Comparison of ENCODE assay signal across 17 mouse cellular contexts in the genomic region with DNA sequence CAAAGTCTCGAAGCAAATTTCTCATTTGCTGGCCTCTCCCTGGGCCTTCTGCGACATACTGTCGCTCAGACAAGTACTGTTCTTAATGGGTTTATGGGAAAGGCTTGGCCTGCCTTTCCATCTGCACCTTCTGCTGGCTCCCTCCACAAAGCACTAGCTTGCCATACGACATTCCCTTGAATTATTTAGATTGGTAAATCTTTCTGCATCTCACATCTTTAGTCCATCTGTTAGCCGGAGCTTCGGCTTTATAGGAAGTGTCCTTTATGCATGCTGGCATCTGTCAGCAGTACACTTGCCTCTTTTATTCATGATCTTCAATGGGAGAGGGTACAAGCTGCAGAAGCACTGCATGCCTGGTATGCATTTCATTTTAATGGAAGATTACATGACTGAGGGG.
DNase-seq lines count a peak whose midpoint lies in the region; ATAC-seq and TF ChIP-seq lines count a peak whose summit lies in the region.
"Had no signal": no experiment of that assay in that cellular context is flagged by ENCODE, and none has a peak within 500 bp of the region (broad histone marks: within the 10 kb centered on the region; RNA-seq: fewer than 3 reads in every experiment).

No protein-coding gene starts in this region.

- peak; percentile 90 for ATAC-seq in frontal cortex, adult (ENCODE audit: low TSS enrichment)
- 0 out of 2 replicates have a peak, but pooled peaks have one; percentile 41 for ATAC-seq in midbrain, postnatal 0 days (ENCODE audit: low FRiP score)
- no peak for ATAC-seq in activated CD4-positive, CD25-positive, alpha-beta regulatory T cell, adult 4 months

- H3K4me2 ChIP-seq in midbrain, postnatal 0 days (ENCODE audit: low read depth, low read length, poor library complexity, severe bottlenecking), result no peak overlapping the region
- H3K4me2 ChIP-seq: hindbrain, embryonic 15.5 days had no signal

- WGBS in midbrain, postnatal 0 days, result 59% methylated on average over 6 of the region's 6 CpGs

- H3K27me3 ChIP-seq in midbrain, postnatal 0 days (ENCODE audit: insufficient read depth, low read length), result no peaks in the 10 kb centered on the region
- H3K27me3 ChIP-seq: hindbrain, embryonic 15.5 days had no signal

- no peak overlapping the region for H3K9ac ChIP-seq in midbrain, postnatal 0 days (replicated peaks; ENCODE audit: low read length, poor library complexity, severe bottlenecking)
- H3K9ac ChIP-seq: hindbrain, embryonic 15.5 days had no signal

- no peaks in the 10 kb centered on the region for H3K4me1 ChIP-seq in midbrain, postnatal 0 days (ENCODE audit: insufficient read depth, low read length)
- H3K4me1 ChIP-seq: hindbrain, embryonic 15.5 days had no signal

- H3K27ac ChIP-seq in midbrain, postnatal 0 days (ENCODE audit: low read depth, low read length), result no peak overlapping the region
- H3K27ac ChIP-seq: heart, adult 2 months; hindbrain, embryonic 15.5 days had no signal

- DNase-seq in frontal cortex, adult 2 months (ENCODE audit: extremely low spot score in 1 of 2, low spot score in 1 of 2), result no peak
- peak; percentile 56 for DNase-seq in brain, adult 2 months (ENCODE audit: low read depth, low spot score)
- DNase-seq in layer of hippocampus, adult 8-10 months (ENCODE audit: low spot score in 2 of 2), result peak; percentile 49 to 54
- peak; percentile 5 for DNase-seq in midbrain, postnatal 0 days (ENCODE audit: low spot score)
- DNase-seq in gastrocnemius, postnatal 4 days (ENCODE audit: low spot score in 2 of 2), result no peak
- DNase-seq: cerebellum, adult 11 months; cerebellum, postnatal 36 days; heart, adult 2 months; kidney, adult 18-20 months; kidney, postnatal 25 days; lung, adult 2 months; lung, postnatal 4 days; thymus, adult 18-20 months had no signal

- no peaks in the 10 kb centered on the region for H3K9me3 ChIP-seq in midbrain, postnatal 0 days (ENCODE audit: low read length)
- H3K9me3 ChIP-seq: hindbrain, embryonic 15.5 days had no signal

- no peak overlapping the region for H3K4me3 ChIP-seq in midbrain, postnatal 0 days (ENCODE audit: low read depth, low read length)
- H3K4me3 ChIP-seq: heart, adult 2 months; hindbrain, embryonic 15.5 days; myocyte had no signal

- TF ChIP-seq CTCF in midbrain, postnatal 0 days (IDR thresholded peaks at IDR 0.05), result no peak

- H3K36me3 ChIP-seq in midbrain, postnatal 0 days (ENCODE audit: insufficient read depth, low read length), result no peaks in the 10 kb centered on the region
- H3K36me3 ChIP-seq: hindbrain, embryonic 15.5 days had no signal

Comparison
In these comparisons a context has a peak if more than half of its experiments do, and no peak if none do; other contexts are left out.
1. DNase-seq: peak in brain, adult 2 months (single experiment), layer of hippocampus, adult 8-10 months (2 of 2) and midbrain, postnatal 0 days (single experiment); none in frontal cortex, adult 2 months (0 of 2) and gastrocnemius, postnatal 4 days (0 of 2).